Mouse (Mus musculus) MEL (cell line): ENCODE measurements around the gene March10. TPM values are rescaled to one million over a fixed set of nuclear protein-coding genes. Genes with fewer than 3 reads are reported as not detected.

Source experiments
- DNase-seq: peaks from one replicate; pipeline ENCODE4 v3.0.0; 2011; ENCODE audit warnings: low read depth, low spot score
- H3K27ac ChIP-seq: 2 replicates; pipeline ENCODE4 v1.5.1; 2012; ENCODE audit warnings: low read depth, mild to moderate bottlenecking, control low read depth, low read length, moderate library complexity; ENCODE audit not compliant: control insufficient read depth
- H3K27me3 ChIP-seq, 2 experiments: fragments of 150-350 bp in 1 of 2; sonication (generic) in 1 of 2; 2 replicates each; pipeline ENCODE4 v1.6.1; 2012; ENCODE audit warnings: low read length in 2 of 2, mild to moderate bottlenecking in 2 of 2, improper control_type of control experiment in 1 of 2, moderate library complexity in 1 of 2; ENCODE audit not compliant: insufficient read depth in 2 of 2, control insufficient read depth in 1 of 2
- H3K36me3 ChIP-seq, 2 experiments: 2 replicates each; pipeline ENCODE4 v1.6.1; 2012 to 2014; ENCODE audit warnings: low read length in 2 of 2, improper control_type of control experiment in 1 of 2, inconsistent platforms in 1 of 2, mild to moderate bottlenecking in 1 of 2; ENCODE audit not compliant: insufficient read depth in 2 of 2, control insufficient read depth in 1 of 2
- H3K4me1 ChIP-seq, 2 experiments: fragments of 150-350 bp in 1 of 2; sonication (generic) in 1 of 2; 2 replicates each; pipeline ENCODE4 v1.6.1; 2012; ENCODE audit warnings: low read length in 2 of 2, improper control_type of control experiment in 1 of 2, mild to moderate bottlenecking in 1 of 2; ENCODE audit not compliant: insufficient read depth in 2 of 2, control insufficient read depth in 1 of 2
- H3K4me3 ChIP-seq, 2 experiments: fragments of 150-350 bp in 1 of 2; sonication (generic) in 1 of 2; 2 replicates each; pipeline ENCODE4 v1.5.1; 2012; ENCODE audit warnings: low read depth in 2 of 2, low read length in 2 of 2, mild to moderate bottlenecking in 2 of 2, moderate library complexity in 2 of 2, control low read depth in 1 of 2, improper control_type of control experiment in 1 of 2; ENCODE audit not compliant: control insufficient read depth in 1 of 2, insufficient read depth in 1 of 2
- H3K79me2 ChIP-seq: 2 replicates; pipeline ENCODE4 v1.6.1; 2012; ENCODE audit warnings: mild to moderate bottlenecking, low read length, moderate library complexity; ENCODE audit not compliant: control insufficient read depth, poor library complexity, insufficient read depth
- H3K9ac ChIP-seq: 2 replicates; pipeline ENCODE4 v1.6.1; 2012; ENCODE audit warnings: low read depth, mild to moderate bottlenecking, control low read depth, low read length, moderate library complexity; ENCODE audit not compliant: control insufficient read depth, poor library complexity, severe bottlenecking
- H3K9me3 ChIP-seq: fragments of 150-350 bp; sonication (generic); replicated peaks from 2 replicates; pipeline ENCODE4 v1.6.1; 2012; ENCODE audit warnings: mild to moderate bottlenecking, low read length, improper control_type of control experiment, moderate library complexity; ENCODE audit not compliant: insufficient read depth
- CTCF ChIP-seq, 3 experiments: IDR thresholded peaks in 2 of 3; conservative IDR thresholded peaks in 1 of 3; 2 replicates each; pipeline ENCODE4 v1.5.1; 2011 to 2012; ENCODE audit warnings: low read length in 3 of 3, low read depth in 2 of 3, mild to moderate bottlenecking in 2 of 3, improper control_type of control experiment in 1 of 3, inconsistent platforms in 1 of 3, mixed read lengths in 1 of 3, moderate library complexity in 1 of 3; ENCODE audit not compliant: control insufficient read depth in 1 of 3, insufficient read depth in 1 of 3, poor library complexity in 1 of 3, severe bottlenecking in 1 of 3
- ELF1 ChIP-seq: IDR thresholded peaks from 2 replicates; pipeline ENCODE4 v1.6.1; 2014; ENCODE audit warnings: low read depth, mild to moderate bottlenecking, inconsistent platforms, low read length, improper control_type of control experiment, moderate library complexity
- GABPA ChIP-seq: IDR thresholded peaks from 2 replicates; pipeline ENCODE4 v1.6.1; 2012; ENCODE audit warnings: low read depth, mild to moderate bottlenecking, inconsistent platforms, low read length, improper control_type of control experiment, moderate library complexity
- GATA1 ChIP-seq: IDR thresholded peaks from 2 replicates; pipeline ENCODE4 v1.6.1; 2011; ENCODE audit warnings: low read depth, low read length, improper control_type of control experiment
- HCFC1 ChIP-seq: IDR thresholded peaks from 2 replicates; pipeline ENCODE4 v1.6.1; 2012; ENCODE audit warnings: low read depth, mild to moderate bottlenecking, inconsistent platforms, low read length, improper control_type of control experiment, moderate library complexity
- MAFK ChIP-seq: IDR thresholded peaks from 2 replicates; pipeline ENCODE4 v1.6.1; 2011; ENCODE audit warnings: low read depth, mild to moderate bottlenecking, low read length, improper control_type of control experiment, borderline replicate concordance
- MEF2A ChIP-seq: IDR thresholded peaks from 2 replicates; pipeline ENCODE4 v1.6.1; 2014; ENCODE audit warnings: low read depth, mild to moderate bottlenecking, inconsistent platforms, low read length, improper control_type of control experiment; ENCODE audit not compliant: poor library complexity, insufficient replicate concordance, severe bottlenecking; ENCODE audit errors: extremely low read depth
- MXI1 ChIP-seq: IDR thresholded peaks from 2 replicates; pipeline ENCODE4 v1.6.1; 2011; ENCODE audit warnings: mild to moderate bottlenecking, low read depth, low read length, improper control_type of control experiment
- POLR2A ChIP-seq, 2 experiments: IDR thresholded peaks; 2 replicates each; pipeline ENCODE4 v1.6.1; 2011 to 2012; ENCODE audit warnings: low read length in 2 of 2, mild to moderate bottlenecking in 2 of 2, control low read depth in 1 of 2, improper control_type of control experiment in 1 of 2, low read depth in 1 of 2, moderate library complexity in 1 of 2; ENCODE audit not compliant: control insufficient read depth in 1 of 2, insufficient read depth in 1 of 2, poor library complexity in 1 of 2
- POLR2AphosphoS5 ChIP-seq: IDR thresholded peaks from 2 replicates; pipeline ENCODE4 v1.6.1; 2012; ENCODE audit warnings: low read depth, borderline replicate concordance, mild to moderate bottlenecking, inconsistent platforms, low read length, moderate library complexity, mixed read lengths
- TAL1 ChIP-seq: IDR thresholded peaks from 2 replicates; pipeline ENCODE4 v1.6.1; 2012; ENCODE audit warnings: mild to moderate bottlenecking, inconsistent platforms, low read length, moderate library complexity, mixed read lengths
- TCF12 ChIP-seq: IDR thresholded peaks from 2 replicates; pipeline ENCODE4 v1.6.1; 2014; ENCODE audit warnings: low read depth, mild to moderate bottlenecking, inconsistent platforms, low read length, improper control_type of control experiment, moderate library complexity
- UBTF ChIP-seq: IDR thresholded peaks from 2 replicates; pipeline ENCODE4 v1.6.1; 2012; ENCODE audit warnings: low read depth, mild to moderate bottlenecking, inconsistent platforms, low read length, improper control_type of control experiment, moderate library complexity, borderline replicate concordance; ENCODE audit not compliant: insufficient read depth
- USF1 ChIP-seq: IDR thresholded peaks from 2 replicates; pipeline ENCODE4 v1.6.1; 2014; ENCODE audit warnings: low read depth, mild to moderate bottlenecking, inconsistent platforms, low read length, improper control_type of control experiment, moderate library complexity
- ZC3H11A ChIP-seq: IDR thresholded peaks from 2 replicates; pipeline ENCODE4 v1.6.1; 2012; ENCODE audit warnings: low read depth, mild to moderate bottlenecking, inconsistent platforms, low read length, improper control_type of control experiment
- ZKSCAN1 ChIP-seq: IDR thresholded peaks from 2 replicates; pipeline ENCODE4 v1.6.1; 2012; ENCODE audit warnings: low read depth, mild to moderate bottlenecking, inconsistent platforms, low read length, improper control_type of control experiment, moderate library complexity
- ZMIZ1 ChIP-seq: IDR thresholded peaks from 2 replicates; pipeline ENCODE4 v1.6.1; 2012; ENCODE audit warnings: low read depth, mild to moderate bottlenecking, inconsistent platforms, low read length, improper control_type of control experiment, moderate library complexity
- ZNF384 ChIP-seq: IDR thresholded peaks from 2 replicates; pipeline ENCODE4 v1.6.1; 2012; ENCODE audit warnings: low read depth, mild to moderate bottlenecking, inconsistent platforms, low read length, improper control_type of control experiment
- polyA plus RNA-seq, 2 experiments: library from polyadenylated mRNA; stranded (reverse) in 1 of 2; unstranded in 1 of 2; fragments of >175 nt in 1 of 2; fragments of >200 nt in 1 of 2; gene quantifications; 2 replicates each; pipeline versions ENCODE4 v1.2.1 to v1.2.4; 2012; ENCODE audit warnings: low replicate concordance in 2 of 2, low read depth in 1 of 2; ENCODE audit not compliant: insufficient read length in 2 of 2, insufficient read depth in 1 of 2, missing spikeins in 1 of 2
- total RNA-seq: library from RNA; depleted of rRNA; stranded (reverse); fragments of 300-350 nt; gene quantifications from 2 replicates; pipeline ENCODE4 v1.2.3, GENCODE M21; 2012

March10 gene
- total and polyA plus RNA-seq, 3 experiments, result not detected

DNA sequence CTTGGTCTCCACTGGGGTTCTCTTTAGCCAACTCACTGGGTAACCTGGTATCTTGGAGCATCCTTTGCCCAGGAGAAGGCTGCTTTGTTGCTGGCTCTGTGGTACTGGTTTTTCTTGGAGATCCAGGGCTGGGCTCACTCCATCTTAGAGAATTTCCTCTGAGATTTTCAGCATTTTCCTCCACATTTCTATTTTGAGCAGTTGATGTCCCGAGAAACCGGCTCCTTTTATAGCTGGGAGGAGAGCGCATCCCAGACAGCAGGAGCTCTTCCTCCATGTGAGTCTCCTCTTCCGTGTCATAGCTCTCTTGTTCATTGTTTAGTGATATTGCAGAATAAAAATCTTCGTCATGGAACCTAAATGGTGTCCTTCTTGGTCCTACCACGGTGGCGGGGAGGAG lies 66.2 kb downstream of the March10 start:
- Histone ChIP-seq H3K27ac (no peak overlapping the region), H3K4me3 (no peak overlapping the region), H3K36me3 (no peaks in the 10 kb centered on the region), H3K9ac (no peak overlapping the region), H3K79me2 (no peaks in the 10 kb centered on the region), H3K4me1 (no peaks in the 10 kb centered on the region), H3K27me3 (peaks cover 5 to 8% of the 10 kb centered on the region in 2 experiments; a peak in 3 of 4 replicates), H3K9me3 (no peaks in the 10 kb centered on the region)
- no peak for DNase-seq
- TF ChIP-seq POLR2AphosphoS5 (no peak), ZMIZ1 (no peak), ELF1 (no peak), TAL1 (no peak), ZC3H11A (no peak), TCF12 (no peak), GATA1 (no peak), USF1 (no peak), HCFC1 (no peak), ZKSCAN1 (no peak), MEF2A (no peak), GABPA (no peak)

GRCm38 (mm10) chr11:105388636-105389035 lies 67.9 kb downstream of the March10 start:
- Histone ChIP-seq H3K9ac (no peak overlapping the region), H3K79me2 (no peaks in the 10 kb centered on the region), H3K36me3 (no peaks in the 10 kb centered on the region), H3K4me1 (no peaks in the 10 kb centered on the region), H3K4me3 (no peak overlapping the region), H3K27me3 (peaks cover 7 to 8% of the 10 kb centered on the region in 2 experiments; a peak in 3 of 4 replicates), H3K27ac (no peak overlapping the region), H3K9me3 (no peaks in the 10 kb centered on the region)
- TF ChIP-seq MXI1, result no peak
- no peak for TF ChIP-seq ELF1
- no peak for TF ChIP-seq MAFK
- no peak for TF ChIP-seq POLR2A (IDR thresholded peaks at IDR 0.05; ENCODE audit: control insufficient read depth in 1 of 2, insufficient read depth in 1 of 2, low read depth in 1 of 2, low read length in 2 of 2, poor library complexity in 1 of 2)
- no peak for TF ChIP-seq CTCF (IDR thresholded peaks at IDR 0.05 in 2 of 3, conservative IDR thresholded peaks at IDR 0.05 in 1 of 3; ENCODE audit: control insufficient read depth in 1 of 3, insufficient read depth in 1 of 3, low read depth in 2 of 3, low read length in 3 of 3, poor library complexity in 1 of 3, severe bottlenecking in 1 of 3)
- TF ChIP-seq HCFC1, result no peak
- TF ChIP-seq UBTF, result no peak
- no peak for TF ChIP-seq ZNF384
- TF ChIP-seq TCF12, result no peak
- TF ChIP-seq GATA1, result no peak
- DNase-seq, result no peak
